Comparison of ENCODE assay signal across 13 mouse cellular contexts in genomic region chr6:24954126-24954525, GRCm38 (mm10). TPM values are rescaled to one million over a fixed set of nuclear protein-coding genes. Genes with fewer than 3 reads are reported as not detected.
DNase-seq lines count a peak whose midpoint lies in the region; ATAC-seq and TF ChIP-seq lines count a peak whose summit lies in the region.
"Had no signal": no experiment of that assay in that cellular context is flagged by ENCODE, and none has a peak within 500 bp of the region (broad histone marks: within the 10 kb centered on the region; RNA-seq: fewer than 3 reads in every experiment).

No protein-coding gene starts in this region.

- peaks cover 6% of the 10 kb centered on the region; the same call in 1 of the 2 replicates for H3K4me1 ChIP-seq in neural tube, embryonic 15.5 days

- ATAC-seq in neural tube, embryonic 15.5 days (ENCODE audit: low FRiP score): no peak
- ATAC-seq in granulocyte monocyte progenitor cell, adult 5-6 weeks (replicated peaks; ENCODE audit: poor library complexity, severe bottlenecking): no peak

- H3K4me2 ChIP-seq in neural tube, embryonic 15.5 days: peak overlapping the region; percentile 79

- WGBS in neural tube, embryonic 15.5 days: 80% methylated on average over 5 of the region's 5 CpGs

- H3K36me3 ChIP-seq in neural tube, embryonic 15.5 days: no peaks in the 10 kb centered on the region
- H3K36me3 ChIP-seq: intestine, embryonic 15.5 days; liver, embryonic 15.5 days; stomach, embryonic 15.5 days had no signal

- H3K9me3 ChIP-seq in neural tube, embryonic 15.5 days (replicated peaks): no peaks in the 10 kb centered on the region
- H3K9me3 ChIP-seq: forebrain, embryonic 13.5 days; intestine, embryonic 15.5 days; liver, embryonic 15.5 days; stomach, embryonic 15.5 days had no signal

- H3K27ac ChIP-seq in layer of hippocampus, adult 2 months: peak overlapping the region; percentile 99
- no peak overlapping the region for H3K27ac ChIP-seq in neural tube, embryonic 15.5 days (replicated peaks)
- H3K27ac ChIP-seq: forebrain, embryonic 13.5 days; intestine, embryonic 15.5 days; liver, embryonic 15.5 days; stomach, embryonic 15.5 days had no signal

- no peak for DNase-seq in layer of hippocampus, adult 2 months (ENCODE audit: low spot score in 2 of 2)
- DNase-seq in layer of hippocampus, adult 9-11 months: no peak
- DNase-seq in kidney, adult 9 months: peak; percentile 79
- peak; percentile 31 to 72 for DNase-seq in kidney, postnatal 36 days
- DNase-seq in spleen, postnatal 36 days (ENCODE audit: low spot score in 2 of 2): no peak
- DNase-seq: cerebellum, postnatal 10 days; gastrocnemius, postnatal 14 days had no signal

- peak overlapping the region; percentile 93 for H3K4me3 ChIP-seq in layer of hippocampus, adult 2 months
- 0 out of 2 replicates have a peak overlapping the region, but pooled peaks have one; percentile 1 for H3K4me3 ChIP-seq in neural tube, embryonic 15.5 days (replicated peaks)

- no peak for TF ChIP-seq CTCF in layer of hippocampus, adult 2 months (conservative IDR thresholded peaks at IDR 0.05)

- peaks cover 4% of the 10 kb centered on the region; the same call in 1 of the 2 replicates for H3K27me3 ChIP-seq in neural tube, embryonic 15.5 days (replicated peaks)

- no peak overlapping the region for H3K9ac ChIP-seq in neural tube, embryonic 15.5 days (replicated peaks)
- H3K9ac ChIP-seq: liver, embryonic 15.5 days; stomach, embryonic 15.5 days had no signal

RNA-seq across cellular contexts. Expression of gene Tmem229a, which starts 2.0 kb away (rescaled TPM):
- total RNA-seq in layer of hippocampus, adult 2 months (2021): 10 to 100 TPM; 46.7 to 47.7 TPM
- 4.4 and 4.7 TPM in 2 replicates for polyA plus RNA-seq in neural tube, embryonic 15.5 days (2015; fragmentation: Nextera tagmentation; extraction: Ambion mirVana)
- total RNA-seq in granulocyte monocyte progenitor cell, adult 5-6 weeks (2014; fragmentation: Nextera tagmentation): not detected in 2 replicates
- not detected in 2 replicates for total RNA-seq in granulocyte monocyte progenitor cell, adult 5-6 weeks (2017)

Comparison
In these comparisons a context has a peak if more than half of its experiments do, and no peak if none do; other contexts are left out.
1. DNase-seq: peak in kidney, adult 9 months (single experiment) and kidney, postnatal 36 days (2 of 2); none in layer of hippocampus, adult 2 months (0 of 2), layer of hippocampus, adult 9-11 months (single experiment) and spleen, postnatal 36 days (0 of 2).
2. RNA of gene Tmem229a, which starts 2.0 kb away (total RNA-seq): 46.7 to 47.7 TPM in layer of hippocampus, adult 2 months; not detected in granulocyte monocyte progenitor cell, adult 5-6 weeks; every median in the first group is over 10 times any median in the second.